Mouse (Mus musculus): ENCODE measurements around the gene Macrod2.

Macrod2 gene

GRCm38 (mm10) chr2:141288494-141288893 is 893.4 kb downstream of the Macrod2 start:
- intact Hi-C loops (cut with DNase I) = no loop called here

- intact Hi-C loops (cut with DNase I) = no loop called here
These were observed 894.1 kb downstream of the Macrod2 start for GRCm38 (mm10) chr2:141289059-141289713.

DNA sequence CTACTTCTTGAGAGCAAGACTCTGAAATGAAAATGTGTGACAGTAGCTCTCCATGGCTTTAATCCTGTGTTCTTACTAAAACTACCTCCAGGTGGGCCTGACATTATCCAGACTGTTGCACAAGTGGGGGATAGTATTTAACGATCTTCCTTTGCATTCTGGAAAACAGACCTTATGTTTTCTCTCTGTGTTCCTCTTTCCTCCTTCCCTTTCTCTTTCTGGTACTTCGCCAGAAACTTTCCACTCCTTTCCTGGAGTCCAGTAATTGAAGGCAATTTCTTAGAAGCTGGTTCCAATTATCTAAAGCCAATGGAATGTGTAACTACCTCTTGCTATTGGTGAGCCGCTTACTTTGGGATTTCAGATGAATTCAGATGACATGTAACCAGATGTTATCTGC is 897.7 kb downstream of the Macrod2 start:
- intact Hi-C loops (cut with DNase I) = no loop called here

GRCm38 (mm10) chr2:141299168-141299567 is 904.1 kb downstream of the Macrod2 start:
- intact Hi-C loops (cut with DNase I) = no loop called here

DNA sequence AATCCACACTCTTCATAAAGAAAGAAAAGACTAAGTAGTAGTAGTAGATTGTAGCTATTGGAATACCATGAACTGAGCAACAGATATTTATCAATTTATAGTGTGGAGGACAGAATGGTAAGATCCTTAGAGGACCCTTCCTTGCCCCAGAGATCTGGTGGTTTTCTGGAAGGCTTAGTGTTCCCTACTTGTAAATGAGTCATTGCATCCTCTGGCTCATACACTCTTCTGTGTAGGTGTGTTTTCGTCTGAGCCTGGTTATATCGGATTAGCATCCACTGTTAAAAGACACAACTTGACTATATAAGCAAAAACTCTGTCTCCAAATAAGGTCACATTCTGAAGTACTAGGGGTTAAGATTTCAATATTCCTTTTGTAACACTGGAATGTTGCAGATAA is 905.9 kb downstream of the Macrod2 start:
- intact Hi-C loops (cut with DNase I) = no loop called here

GRCm38 (mm10) chr2:141308406-141308805 is 913.3 kb downstream of the Macrod2 start:
- intact Hi-C loops (cut with DNase I) = no loop called here

GRCm38 (mm10) chr2:141312136-141312948 is 917.2 kb downstream of the Macrod2 start:
- intact Hi-C loops (cut with DNase I) = no loop called here

- intact Hi-C loops (cut with DNase I) = no loop called here
These were observed 920.2 kb downstream of the Macrod2 start for GRCm38 (mm10) chr2:141315349-141315748.

GRCm38 (mm10) chr2:141323956-141324460 is 928.9 kb downstream of the Macrod2 start:
- intact Hi-C loops (cut with DNase I) = no loop called here

GRCm38 (mm10) chr2:141327296-141327695 is 932.2 kb downstream of the Macrod2 start:
- intact Hi-C loops (cut with DNase I) = no loop called here

DNA sequence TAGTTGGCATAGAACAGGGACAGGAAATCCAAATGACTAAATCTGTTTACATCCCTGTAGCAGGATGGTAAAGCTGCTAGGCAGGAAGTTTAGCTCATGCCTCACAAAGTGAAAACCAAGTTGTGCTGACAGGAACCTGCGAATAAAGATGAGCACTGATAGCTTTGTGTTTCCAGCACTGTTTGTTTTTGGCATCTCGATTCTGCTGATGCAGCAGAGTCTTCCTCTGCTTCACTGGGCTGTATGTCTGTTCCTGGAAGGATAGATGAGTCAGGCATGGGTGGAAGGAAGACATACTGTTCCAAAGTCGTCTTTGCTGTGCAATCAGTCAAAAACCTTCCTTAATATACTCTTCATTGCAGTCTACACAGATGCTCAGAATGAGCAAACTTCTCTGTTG is 942.6 kb downstream of the Macrod2 start:
- intact Hi-C loops (cut with DNase I) = no loop called here

- intact Hi-C loops (cut with DNase I) = no loop called here
These were observed 949.0 kb downstream of the Macrod2 start for GRCm38 (mm10) chr2:141343988-141344535.

DNA sequence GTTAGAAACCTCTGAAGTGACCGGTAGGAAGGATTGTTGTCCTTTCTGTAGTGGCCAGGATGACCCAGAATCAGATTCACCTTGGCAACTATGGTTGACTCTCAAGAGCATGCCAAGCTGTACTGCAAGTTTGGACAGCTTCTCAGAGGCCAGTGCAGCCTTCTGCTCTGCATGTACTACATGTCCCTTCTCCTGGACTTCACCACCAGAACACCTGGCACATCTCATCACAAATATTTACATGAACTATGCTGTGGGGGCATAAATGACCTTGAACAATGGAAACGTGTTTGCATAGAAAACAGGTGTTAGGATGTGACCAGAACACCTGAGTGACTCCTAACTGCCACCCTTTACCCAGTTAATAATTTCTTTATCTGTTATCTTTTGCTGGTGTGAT is 957.5 kb downstream of the Macrod2 start:
- intact Hi-C loops (cut with DNase I) = no loop called here

DNA sequence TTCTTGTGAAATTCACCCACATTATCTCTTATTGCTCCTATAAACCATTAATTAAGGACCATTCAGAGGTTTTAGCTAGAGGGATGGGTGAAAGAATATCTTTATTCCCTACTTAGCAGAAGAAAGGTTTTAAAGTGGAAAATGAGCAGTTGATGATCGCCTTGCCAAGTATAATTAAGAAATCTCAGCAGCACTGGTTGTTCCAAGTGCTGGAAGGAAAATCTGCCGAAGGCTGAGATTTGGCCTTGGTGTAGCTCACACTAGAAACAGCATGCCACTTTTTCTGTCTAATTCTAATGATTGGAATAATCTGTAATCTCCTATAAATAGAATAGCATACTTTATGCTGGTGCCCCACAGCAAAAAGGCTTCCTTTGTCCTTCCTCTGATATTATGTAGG is 993.5 kb downstream of the Macrod2 start:
- intact Hi-C loops (cut with DNase I) = no loop called here

GRCm38 (mm10) chr2:141391229-141391628 is 996.1 kb downstream of the Macrod2 start:
- intact Hi-C loops (cut with DNase I) = no loop called here

GRCm38 (mm10) chr2:141394806-141395205 is 999.7 kb downstream of the Macrod2 start:
- intact Hi-C loops (cut with DNase I) = no loop called here

DNA sequence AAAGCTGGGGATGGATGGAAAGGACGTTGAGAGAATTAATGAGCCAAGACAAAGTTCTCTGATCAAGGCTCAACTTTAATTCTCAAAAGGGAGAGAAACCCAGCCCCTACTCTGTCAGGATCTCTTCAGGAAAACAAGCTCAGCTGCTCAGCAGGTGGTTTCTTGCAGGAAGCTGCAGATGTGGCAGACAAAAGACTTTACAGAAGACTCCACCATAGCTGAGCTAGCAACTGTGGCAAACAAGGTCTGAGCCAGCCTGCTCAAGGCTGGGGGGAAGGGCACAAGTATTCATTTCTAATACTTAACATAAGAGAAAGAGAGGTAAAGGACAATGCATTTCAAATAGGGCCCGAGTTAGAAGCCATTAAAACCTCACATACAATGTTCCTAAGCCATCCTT is 1013.7 kb downstream of the Macrod2 start:
- intact Hi-C loops (cut with DNase I) = no loop called here

DNA sequence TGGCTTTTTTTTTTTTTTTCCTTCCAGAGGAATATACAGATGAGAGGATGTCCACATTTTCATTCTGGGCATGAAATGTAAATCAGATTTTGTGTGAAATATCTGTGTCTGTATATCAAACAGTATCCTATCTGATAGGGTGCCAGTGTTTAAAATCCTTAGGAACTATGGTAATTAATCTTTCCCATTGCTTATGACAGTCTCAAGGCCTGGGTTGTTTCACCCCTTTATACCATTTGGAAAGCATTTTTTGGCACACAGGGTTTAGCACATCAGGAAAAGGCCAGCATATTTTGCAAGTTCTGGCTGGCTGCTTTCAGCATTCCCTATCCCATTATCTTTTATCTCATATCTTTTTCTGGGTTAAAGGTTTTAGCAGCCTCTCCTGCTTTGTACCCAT is 1021.3 kb downstream of the Macrod2 start:
- intact Hi-C loops (cut with DNase I) = no loop called here

- intact Hi-C loops (cut with DNase I) = no loop called here
These were observed 1021.9 kb downstream of the Macrod2 start for GRCm38 (mm10) chr2:141416855-141417544.

DNA sequence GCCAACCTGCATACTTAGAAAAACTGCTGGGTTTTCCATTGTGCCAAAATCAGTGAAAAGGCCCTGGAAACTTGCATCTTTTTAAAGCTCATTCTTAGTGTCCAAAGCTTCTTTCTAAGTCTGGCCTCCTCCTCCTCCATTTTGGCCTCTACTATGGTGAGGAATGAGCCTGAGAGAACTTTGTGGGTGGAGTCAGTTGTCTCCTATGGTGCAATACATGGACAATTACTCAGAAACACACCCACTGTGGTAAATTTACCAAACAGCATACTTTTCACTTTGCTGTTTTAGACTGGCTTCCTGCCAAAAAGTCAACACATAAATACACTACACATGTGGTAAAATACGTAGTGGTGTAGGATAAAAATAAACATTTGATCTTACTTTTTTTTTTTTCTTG is 1024.7 kb downstream of the Macrod2 start:
- intact Hi-C loops (cut with DNase I) = no loop called here

DNA sequence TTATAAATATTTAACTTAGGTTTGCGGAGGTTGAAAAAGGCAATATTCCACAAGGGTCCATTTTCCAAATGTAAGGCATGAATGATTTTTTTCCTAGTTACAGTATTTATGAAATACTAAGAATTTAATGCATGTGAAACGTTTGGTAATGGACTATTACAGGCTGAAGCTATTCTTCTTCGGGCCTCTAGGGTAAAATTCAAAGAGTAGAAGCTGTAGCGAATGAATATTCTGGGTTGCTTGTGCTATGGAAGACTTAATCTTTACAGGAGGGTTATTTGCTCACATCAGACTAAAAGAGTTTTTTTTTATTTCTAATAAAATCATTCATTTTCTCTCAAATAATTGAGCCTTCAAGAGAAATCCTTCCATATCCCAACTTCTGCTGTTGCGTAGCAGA is 1039.0 kb downstream of the Macrod2 start:
- intact Hi-C loops (cut with DNase I) = no loop called here

Data from adrenal gland (tissue).